Mouse (Mus musculus): ENCODE measurements around the gene Usp30. TPM values are rescaled to one million over a fixed set of nuclear protein-coding genes. Genes with fewer than 3 reads are reported as not detected.

The Usp30 gene
- total RNA-seq, 2 experiments from 2014 or later: 37.8 to 39.3 TPM

- peak; percentile 80 to 81 for DNase-seq
Measured at GRCm38 (mm10) chr5:114127374-114128349, 62.4 kb downstream of the Usp30 start, which contains the start of gene Alkbh2. TSS of gene Alkbh2 (minus strand) at chr5:114128218.

DNA sequence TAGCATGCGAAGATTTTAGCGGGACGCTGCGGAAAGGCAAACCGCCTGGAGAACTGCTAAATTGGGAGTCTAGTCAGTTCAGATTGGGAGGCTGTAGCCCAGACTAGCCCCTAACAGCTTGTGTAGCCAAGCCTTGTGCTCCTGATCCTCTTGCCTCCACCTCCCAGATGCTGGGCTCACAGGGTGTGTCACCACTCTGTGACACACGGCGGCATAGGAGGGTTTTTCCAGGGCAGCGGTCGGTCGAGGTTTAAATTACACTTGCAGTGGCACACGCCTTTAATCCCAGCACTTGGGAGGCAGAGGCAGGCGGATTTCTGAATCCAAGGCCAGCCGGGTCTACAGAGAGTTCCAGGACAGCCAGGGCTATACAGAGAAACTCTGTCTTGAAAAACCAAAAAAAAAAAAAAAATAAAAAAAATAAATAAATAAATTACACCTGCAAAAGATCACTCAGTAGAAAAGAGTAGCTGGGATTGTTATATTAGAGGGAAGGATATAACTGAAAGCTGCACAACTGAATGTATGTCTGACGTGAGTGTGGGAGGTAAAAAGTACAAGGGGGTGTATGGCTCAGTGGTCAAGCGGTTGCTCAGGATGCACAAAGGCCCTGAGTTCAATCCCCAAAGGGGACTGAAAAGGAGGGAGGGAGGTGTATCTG is 64.4 kb downstream of the Usp30 start:
- no peak for DNase-seq

- no peak for DNase-seq
Measured at GRCm38 (mm10) chr5:114130211-114130605, 64.9 kb downstream of the Usp30 start, which contains the start of gene Ung. TSS of gene Ung (plus strand) at chr5:114130386.

GRCm38 (mm10) chr5:114130698-114131520 is 65.6 kb downstream of the Usp30 start:
- DNase-seq: peak; percentile 92 to 94

GRCm38 (mm10) chr5:114131521-114131840 is 66.2 kb downstream of the Usp30 start:
- no peak for DNase-seq

DNA sequence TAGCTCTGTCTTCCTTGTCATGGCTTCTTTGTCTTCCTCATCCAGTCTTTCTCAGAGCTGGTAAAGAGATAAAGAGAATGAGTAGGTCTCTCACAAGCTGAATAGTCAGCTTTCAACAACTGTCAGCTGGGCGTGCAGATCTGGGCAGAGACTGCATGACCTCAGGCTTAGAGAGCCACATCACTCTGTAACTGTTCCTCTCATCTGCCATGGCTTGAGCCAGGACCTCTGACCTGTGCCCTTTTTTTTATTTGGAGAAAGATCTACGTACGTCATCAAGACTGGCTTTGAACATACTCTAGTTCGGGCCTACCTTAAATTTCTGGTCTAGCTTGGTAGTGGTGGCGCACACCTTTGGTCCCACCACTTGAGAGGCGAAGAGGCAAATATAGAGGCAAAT is 67.6 kb downstream of the Usp30 start:
- DNase-seq: no peak

DNA sequence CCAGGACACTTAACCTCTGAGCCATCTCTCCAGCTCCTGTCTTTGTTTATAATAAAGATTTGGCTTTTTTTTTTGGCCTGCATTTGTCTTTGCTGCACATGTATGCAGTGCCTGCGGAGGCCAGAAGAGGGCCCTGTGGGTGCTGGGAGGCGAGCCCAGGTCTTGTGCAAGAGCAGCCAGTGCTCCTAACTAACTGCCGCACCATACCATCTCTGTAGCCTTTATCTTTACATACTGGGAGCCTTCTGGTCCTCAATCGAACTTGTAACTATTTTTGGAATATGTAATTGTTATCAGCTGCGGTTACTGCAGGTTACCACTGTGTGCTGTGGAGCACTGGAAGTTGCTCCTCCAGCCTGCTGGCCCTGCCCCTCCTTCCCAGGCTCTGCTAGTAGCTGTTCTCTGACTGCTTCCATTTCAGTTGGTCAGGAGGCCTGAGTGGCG is 68.9 kb downstream of the Usp30 start:
- DNase-seq: peak in 1 of 2 experiments; percentile 16

GRCm38 (mm10) chr5:114135516-114135915 is 70.3 kb downstream of the Usp30 start:
- DNase-seq: no peak

GRCm38 (mm10) chr5:114137481-114138276 is 72.4 kb downstream of the Usp30 start:
- no peak for DNase-seq

DNA sequence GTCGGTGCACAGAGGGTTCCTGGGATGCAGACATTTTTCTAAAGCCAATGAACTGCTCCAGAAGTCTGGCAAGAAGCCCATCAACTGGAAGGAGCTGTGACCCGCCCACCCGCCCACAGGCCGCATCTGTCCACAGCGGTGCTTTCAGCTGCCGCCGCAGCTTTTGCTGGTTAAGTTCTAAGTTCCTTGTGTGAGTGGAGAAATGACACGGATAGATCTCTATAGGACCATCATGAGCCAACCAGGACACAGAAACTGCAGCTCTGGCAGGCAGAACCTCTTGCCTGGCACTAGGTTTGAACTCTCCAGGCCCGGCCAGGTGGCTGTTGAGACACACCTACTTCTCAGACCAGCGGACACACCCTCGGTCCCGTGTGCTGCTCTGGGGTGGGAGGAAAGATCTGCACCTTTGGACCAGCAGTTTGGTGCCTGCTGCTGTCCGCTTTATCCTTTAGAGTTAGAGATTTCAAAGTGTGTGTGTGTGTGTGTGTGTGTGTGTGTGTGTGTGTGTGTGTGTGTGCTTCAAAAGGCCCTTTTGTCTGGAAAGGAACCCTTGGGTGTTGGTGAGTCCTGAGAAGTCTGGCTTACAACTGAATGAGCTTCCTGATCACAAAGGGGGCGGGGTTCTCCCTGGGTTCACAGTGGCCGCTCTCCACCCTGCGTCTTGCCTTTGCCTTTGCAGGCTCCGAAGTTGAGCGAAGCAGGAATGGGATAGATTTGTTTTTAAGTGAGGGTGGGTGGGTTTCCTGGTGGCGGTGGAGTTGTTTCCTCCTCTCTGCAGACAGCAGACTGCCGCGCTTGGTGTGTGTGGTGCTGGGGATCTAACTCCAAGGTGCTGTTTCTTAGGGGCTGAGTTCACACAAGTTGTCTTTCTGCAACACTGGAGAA is 73.3 kb downstream of the Usp30 start:
- no peak for DNase-seq

GRCm38 (mm10) chr5:114139175-114139574 is 73.9 kb downstream of the Usp30 start:
- DNase-seq: peak; percentile 67 to 73

DNA sequence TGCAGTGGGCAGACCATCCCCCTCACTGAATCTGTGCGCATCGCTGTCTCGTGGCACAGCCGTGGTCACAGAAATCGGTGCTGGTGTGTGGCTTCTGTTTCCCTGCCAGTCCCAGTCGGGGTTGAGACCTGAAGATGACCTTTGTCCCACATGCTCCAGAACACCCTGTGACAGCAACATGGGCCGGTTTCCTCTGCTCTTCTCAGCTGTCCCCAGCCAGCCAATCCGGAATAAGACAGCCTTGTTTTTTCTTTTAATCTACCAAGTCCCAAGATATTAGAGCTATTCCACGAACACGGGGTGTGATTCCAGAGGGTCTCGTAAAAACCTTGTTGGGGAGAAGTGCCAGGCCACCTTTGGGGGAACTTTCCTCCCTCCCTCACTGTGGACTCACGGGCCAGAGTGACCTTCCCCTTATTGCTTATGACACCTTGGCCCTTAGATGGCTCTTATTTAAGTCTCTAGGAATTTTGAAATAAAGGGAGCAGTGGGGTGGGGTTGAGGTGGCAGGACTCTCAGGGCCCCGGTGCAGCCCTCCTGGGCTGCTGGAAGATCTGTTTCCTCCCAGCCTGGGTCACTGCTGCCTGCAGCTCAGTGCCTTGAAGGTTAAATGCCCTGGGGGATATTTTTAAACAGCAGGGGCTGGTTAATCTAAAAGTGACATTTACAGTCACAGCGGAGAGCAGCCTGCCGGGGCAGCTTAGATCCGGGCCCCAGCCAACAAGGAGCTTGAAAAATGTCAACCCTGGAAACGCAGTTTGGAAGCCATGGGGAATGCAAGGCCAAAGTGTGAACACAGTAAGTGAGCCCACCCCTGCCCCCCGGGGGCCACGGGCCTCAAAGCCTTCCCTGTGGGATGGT is 81.0 kb downstream of the Usp30 start, which contains the start of gene Acacb:
Gene Acacb, plus strand, starts transcription at position 508 of the 861 bp plus-strand sequence.
- no peak for DNase-seq

DNA sequence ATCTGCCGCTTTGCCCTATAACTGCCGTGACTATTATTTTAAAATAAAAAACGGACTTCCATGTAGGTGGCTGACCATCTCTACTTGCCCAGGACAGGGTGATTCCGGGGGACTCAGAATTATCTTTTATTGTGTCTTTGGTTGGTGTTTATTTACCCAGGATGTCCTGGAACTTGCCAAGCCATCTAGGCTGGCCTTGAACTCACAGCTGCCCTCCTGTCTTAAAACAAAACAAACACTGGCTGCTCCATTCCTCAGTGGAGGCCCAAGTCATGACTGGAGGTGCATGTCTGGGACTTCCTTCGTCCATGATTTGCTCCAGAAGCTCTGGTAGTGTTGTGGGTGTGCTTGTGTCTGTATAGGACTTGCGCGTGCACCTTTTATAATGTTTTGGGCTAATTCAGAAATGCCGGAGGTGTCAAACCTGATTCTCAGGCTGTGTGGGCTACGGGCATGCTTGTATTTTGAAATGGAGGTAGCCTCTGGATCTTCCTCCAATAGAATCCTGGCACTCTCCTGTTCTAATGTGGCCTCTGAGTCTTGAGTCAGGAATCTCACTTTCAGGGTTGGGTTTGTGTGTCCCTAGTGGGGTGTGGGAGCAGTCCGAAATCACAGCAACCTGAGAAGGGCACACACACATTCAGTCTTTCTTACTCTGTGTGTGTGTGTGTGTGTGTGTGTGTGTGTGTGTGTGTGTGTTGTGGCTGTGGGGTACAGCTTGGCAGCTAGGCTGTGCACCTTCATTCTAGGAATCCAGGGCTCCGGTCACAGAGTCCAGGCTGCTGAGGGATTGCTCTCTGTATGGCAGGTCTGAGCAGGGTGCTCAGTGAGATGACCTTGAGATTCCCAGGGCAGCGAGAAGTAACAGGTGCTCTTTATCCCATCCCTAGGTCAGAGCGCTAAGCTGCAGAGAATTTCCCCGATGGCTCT is 82.0 kb downstream of the Usp30 start:
- no peak for DNase-seq

GRCm38 (mm10) chr5:114152359-114153092 is 87.3 kb downstream of the Usp30 start:
- DNase-seq: no peak

GRCm38 (mm10) chr5:114153490-114153889 is 88.2 kb downstream of the Usp30 start:
- no peak for DNase-seq

GRCm38 (mm10) chr5:114154765-114155164 is 89.5 kb downstream of the Usp30 start:
- no peak for DNase-seq

GRCm38 (mm10) chr5:114155168-114155933 is 90.1 kb downstream of the Usp30 start:
- DNase-seq: no peak

Data from layer of hippocampus, postnatal 36 days (tissue).